Mouse (Mus musculus) bone marrow, adult 2 months (tissue): ENCODE results near the gene Als2cl. TPM values are rescaled to one million over a fixed set of nuclear protein-coding genes. Genes with fewer than 3 reads are reported as not detected.

Experiments
- H3K27ac ChIP-seq: fragments of 200-500 bp; 2 replicates; pipeline ENCODE4 v1.5.1; 2012; ENCODE audit warnings: low read depth, mild to moderate bottlenecking, control low read depth, inconsistent platforms, low read length; ENCODE audit not compliant: control insufficient read depth, poor library complexity, insufficient read depth
- H3K4me1 ChIP-seq: fragments of 200-500 bp; 2 replicates; pipeline ENCODE4 v1.6.1; 2011; ENCODE audit warnings: low read length; ENCODE audit not compliant: control insufficient read depth, insufficient read depth
- H3K4me3 ChIP-seq: fragments of 200-500 bp; replicated peaks from 2 replicates; pipeline ENCODE3; 2011; ENCODE audit warnings: mild to moderate bottlenecking, low read depth, low read length, control low read depth; ENCODE audit not compliant: control insufficient read depth
- CTCF ChIP-seq: fragments of 200-500 bp; IDR thresholded peaks from 2 replicates; pipeline ENCODE4 v1.5.1; 2011; ENCODE audit warnings: low read length, control low read depth; ENCODE audit not compliant: control insufficient read depth, insufficient read depth
- POLR2A ChIP-seq: fragments of 200-500 bp; IDR thresholded peaks from 2 replicates; pipeline ENCODE4 v1.6.1; 2011; ENCODE audit warnings: low read depth, mild to moderate bottlenecking, control low read depth, low read length, borderline replicate concordance; ENCODE audit not compliant: control insufficient read depth
- WGBS: fragments of 180-500 bp; shearing (Covaris S2); methylation state at CpG from one replicate; pipeline ENCODE4 v1.1.7; 2018; 5-methylcytosine and 5-hydroxymethylcytosine counted together
- polyA plus RNA-seq: library from polyadenylated mRNA; stranded (reverse); fragments of >200 nt; gene quantifications from 2 replicates; pipeline ENCODE4 v1.2.4, GENCODE M21; 2011; ENCODE audit warnings: low replicate concordance; ENCODE audit not compliant: missing spikeins, insufficient read depth, insufficient read length

Als2cl gene
- polyA plus RNA-seq, 1 experiment = 8.5 TPM

DNA sequence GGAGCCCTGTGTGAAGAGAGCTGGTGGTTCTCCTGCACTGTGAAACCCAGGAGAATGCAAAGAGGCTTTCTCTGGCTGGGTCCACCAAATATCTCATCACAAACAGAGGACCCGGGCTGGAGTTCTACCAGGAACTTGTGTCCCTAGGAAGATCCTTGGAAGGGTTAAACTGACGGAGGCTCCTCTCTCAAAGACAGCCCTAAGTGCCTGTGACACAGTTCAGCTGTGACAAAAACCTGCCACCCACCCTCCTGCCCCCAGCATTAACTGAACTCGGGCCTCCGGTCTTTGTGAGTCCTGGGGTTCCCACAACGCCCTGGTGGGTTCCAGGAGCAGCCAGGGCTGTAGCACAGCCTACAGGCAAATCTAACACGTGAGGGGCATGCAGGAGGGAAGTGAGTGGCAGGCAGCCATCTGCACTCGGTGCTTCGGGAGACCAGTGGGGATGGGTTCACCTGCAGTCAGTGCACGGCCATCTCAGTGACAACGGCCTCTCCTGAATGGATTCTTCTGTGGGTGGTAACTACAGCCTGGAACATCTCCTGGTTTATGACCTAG is 19.9 kb downstream of the Als2cl start:
- no peaks in the 10 kb centered on the region for H3K4me1 ChIP-seq
- H3K27ac ChIP-seq = no peak overlapping the region
- 73% methylated on average over 10 of the region's 10 CpGs for WGBS
- H3K4me3 ChIP-seq = no peak overlapping the region
- TF ChIP-seq CTCF (no peak), POLR2A (no peak)

DNA sequence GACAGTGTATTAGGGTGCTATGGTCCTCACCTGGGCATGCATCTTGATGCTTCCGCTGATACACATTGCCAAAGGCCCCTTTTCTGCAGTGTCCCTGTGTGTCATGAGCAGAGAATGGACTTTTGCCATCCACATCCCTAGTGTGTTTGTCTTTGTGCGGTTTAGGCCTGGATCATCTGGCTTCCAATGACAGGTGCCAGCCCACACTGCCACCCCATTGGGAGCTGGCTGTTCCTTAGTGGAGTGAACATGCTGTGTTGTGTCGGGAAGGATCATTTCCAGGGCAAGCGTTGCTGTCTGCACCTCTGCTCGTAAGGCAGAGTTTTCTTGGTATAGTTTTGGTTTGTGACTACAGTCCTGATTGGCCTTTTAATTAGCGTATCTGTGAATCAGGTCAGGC is 21.5 kb downstream of the Als2cl start:
- no peak overlapping the region for H3K4me3 ChIP-seq
- no peak overlapping the region for H3K27ac ChIP-seq
- H3K4me1 ChIP-seq = no peaks in the 10 kb centered on the region
- TF ChIP-seq POLR2A (no peak), CTCF (no peak)
- WGBS = 89% methylated on average over 6 of the region's 6 CpGs

DNA sequence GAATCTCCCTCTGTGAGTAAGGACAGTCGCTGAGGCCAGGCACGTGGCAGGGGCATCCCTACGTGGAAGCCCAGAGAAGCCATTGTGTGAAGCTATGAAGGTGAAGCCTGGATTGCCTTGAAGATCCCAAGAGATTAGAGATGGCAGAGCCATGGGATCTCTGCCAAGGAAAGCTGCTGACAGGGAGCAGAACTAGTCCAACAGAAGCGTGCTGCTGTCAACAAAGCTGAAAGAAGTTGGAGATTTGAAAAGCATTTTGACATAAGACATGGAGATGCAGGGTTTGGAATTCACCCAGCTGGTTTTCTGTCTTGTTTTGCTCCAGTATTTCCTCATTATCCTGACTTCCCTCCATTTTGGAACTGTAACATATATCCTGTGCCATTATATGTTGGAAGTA is 22.6 kb downstream of the Als2cl start:
- Histone ChIP-seq H3K27ac (no peak overlapping the region), H3K4me1 (no peaks in the 10 kb centered on the region), H3K4me3 (no peak overlapping the region)
- 88% methylated on average over 4 of the region's 4 CpGs for WGBS
- TF ChIP-seq CTCF = no peak
- TF ChIP-seq POLR2A = no peak

DNA sequence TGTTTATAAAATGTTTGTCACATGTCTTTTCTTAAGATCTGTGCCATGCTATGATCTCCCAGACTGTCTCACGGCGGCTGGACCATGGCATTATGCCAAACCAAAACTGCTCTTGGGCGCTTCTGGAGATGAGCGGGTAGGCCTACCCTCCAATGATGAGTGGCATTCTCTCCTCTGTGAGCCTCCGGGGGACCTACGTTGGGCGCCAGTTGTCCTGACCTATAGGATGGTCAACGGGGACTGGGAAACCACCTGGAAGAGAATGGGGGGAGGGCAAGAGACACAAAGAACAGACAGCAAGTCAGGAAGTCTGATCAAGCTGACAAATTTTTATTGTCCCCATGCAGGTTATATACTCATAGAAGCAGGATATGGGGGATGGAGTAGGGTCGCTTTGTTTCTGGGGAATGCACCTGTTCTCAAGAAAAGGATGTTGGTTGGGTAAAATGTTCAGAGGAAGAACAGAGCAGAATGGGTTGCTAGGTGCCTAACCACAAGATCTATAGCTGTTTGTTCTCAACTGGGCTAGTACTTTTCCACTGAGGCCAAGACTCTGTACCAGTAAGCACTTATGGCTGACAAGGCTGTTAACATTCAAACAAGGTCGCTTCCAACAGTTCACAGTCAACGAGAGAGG is 27.6 kb downstream of the Als2cl start:
- Histone ChIP-seq H3K27ac (no peak overlapping the region), H3K4me1 (no peaks in the 10 kb centered on the region), H3K4me3 (no peak overlapping the region)
- TF ChIP-seq POLR2A (no peak), CTCF (no peak)
- WGBS = 88% methylated on average over 11 of the region's 11 CpGs

DNA sequence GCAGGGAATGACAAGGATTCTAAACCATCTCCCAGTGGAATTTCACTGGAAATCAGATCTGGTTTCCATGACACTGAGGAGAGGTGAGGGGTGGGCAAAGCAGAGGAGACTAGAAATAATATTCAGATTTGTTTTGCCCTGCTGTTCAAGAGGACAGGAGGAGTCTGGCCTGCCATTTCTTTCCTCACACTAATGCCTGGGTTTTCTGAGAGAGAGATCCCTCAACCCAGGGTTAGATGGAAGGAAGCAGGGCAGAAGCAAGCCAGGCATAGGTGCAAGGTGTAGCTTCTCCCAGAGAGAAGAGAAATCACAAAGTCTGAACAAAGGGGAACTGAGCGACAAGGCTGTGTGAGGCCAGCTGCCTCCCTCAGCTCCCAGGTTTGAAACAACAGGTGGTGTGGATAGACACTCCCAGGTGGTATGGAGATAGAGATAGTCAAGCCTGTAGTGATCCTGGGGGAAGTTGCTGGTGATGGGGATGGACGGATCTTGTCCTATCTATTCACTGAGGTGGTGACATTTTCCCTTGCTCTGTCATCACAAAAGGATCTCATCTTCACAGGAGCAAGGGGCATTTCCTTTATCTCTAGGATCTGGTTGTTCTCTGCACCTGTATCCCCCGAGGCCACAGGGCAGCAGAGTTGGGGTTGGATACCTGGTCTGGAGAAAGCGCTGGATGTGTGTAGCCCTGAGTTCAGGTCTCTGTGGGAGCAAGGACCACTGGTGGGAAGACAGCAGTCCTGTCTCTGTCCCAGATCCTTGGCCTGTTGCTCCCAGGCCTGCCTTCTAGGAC is 28.4 kb downstream of the Als2cl start:
- WGBS = 68% methylated on average over 4 of the region's 4 CpGs
- no peak overlapping the region for H3K4me3 ChIP-seq
- TF ChIP-seq CTCF (no peak), POLR2A (no peak)
- H3K27ac ChIP-seq = no peak overlapping the region
- no peaks in the 10 kb centered on the region for H3K4me1 ChIP-seq

DNA sequence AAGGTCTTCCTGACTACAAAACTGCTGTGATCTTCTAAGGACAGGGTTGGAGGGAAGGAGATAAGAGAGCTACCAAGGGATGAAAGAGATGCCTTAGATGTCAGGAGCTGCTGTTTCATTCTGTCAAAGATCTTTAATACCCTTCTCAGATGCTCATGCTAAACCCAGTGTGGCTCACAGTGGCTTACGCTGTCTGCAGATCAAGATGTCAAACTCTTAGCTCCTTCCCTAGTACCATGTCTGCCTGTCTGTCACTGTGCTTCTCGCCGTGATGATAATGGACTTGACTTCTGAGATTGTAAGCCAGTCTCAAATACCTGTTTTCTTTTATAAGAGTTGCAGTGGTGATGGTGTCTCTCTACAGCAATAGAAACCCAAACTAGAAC is 29.0 kb downstream of the Als2cl start:
- TF ChIP-seq POLR2A (no peak), CTCF (no peak)
- H3K27ac ChIP-seq = no peak overlapping the region

DNA sequence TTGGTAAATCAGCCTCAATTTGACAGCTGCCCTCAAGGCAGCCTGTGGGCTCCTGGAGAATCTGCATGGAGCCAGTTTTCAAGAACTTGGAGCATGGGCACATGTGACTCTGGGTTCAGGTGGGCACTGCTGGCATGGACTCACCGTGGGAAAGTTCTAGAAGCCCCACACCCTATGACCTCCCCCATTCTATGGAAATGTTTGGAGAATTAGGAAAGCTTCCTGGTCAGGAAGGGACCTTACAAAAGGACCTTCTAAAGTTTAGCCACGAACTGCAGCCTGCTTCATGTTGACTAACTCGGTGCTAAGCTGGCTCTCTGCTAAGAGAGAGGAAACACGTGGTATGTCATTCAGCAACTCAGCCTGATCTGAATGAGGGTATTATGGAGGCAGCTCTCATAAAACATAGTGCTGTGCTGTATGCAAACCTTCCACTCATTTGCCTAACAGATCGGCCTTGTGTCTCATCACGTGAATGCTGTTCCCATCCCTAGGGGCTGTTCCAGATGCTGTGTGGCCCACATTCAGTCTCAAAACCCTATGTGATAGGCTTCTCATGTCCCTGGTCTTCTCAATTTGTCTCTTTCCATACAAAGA is 29.8 kb downstream of the Als2cl start:
- Histone ChIP-seq H3K4me3 (no peak overlapping the region), H3K4me1 (no peaks in the 10 kb centered on the region), H3K27ac (no peak overlapping the region)
- no peak for TF ChIP-seq POLR2A
- no peak for TF ChIP-seq CTCF
- 38% methylated on average over 6 of the region's 6 CpGs for WGBS

More for the DNA sequence above, 29.0 kb downstream of the Als2cl start:
- 82% methylated on average over 3 of the region's 3 CpGs for WGBS
- Histone ChIP-seq H3K4me1 (no peaks in the 10 kb centered on the region), H3K4me3 (no peak overlapping the region)

DNA sequence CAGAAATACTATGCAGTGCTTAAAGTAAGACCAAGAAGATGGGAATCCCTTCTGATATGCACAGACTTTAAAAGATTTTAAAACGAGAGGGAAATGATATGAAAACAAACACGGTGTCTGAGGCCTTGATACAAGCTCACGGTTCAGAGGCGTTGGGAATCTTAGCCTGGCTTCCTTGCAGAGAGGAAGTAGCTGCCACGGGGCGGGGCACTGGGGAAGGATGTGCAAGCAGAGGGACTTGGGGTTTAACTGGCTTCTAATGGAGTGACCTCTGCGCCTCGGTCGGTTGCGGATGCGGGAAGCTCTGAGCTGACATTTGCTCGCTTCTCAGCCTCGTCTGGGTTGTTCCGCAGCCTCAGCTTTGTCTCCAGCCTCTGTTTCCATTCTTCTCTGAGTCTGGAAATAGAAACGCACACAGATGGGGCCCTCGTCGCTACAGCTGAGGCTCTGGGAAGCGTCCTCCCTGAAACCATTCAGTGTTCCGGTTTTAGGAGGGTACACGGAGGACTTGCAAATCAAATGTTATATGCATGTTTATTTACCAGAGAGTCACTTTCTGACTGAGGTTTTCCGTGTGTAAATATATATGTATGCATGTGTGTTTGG is 35.1 kb downstream of the Als2cl start:
- TF ChIP-seq CTCF = no peak
- TF ChIP-seq POLR2A = no peak
- Histone ChIP-seq H3K4me1 (no peaks in the 10 kb centered on the region; the same call in 1 of the 2 replicates), H3K4me3 (no peak overlapping the region), H3K27ac (no peak overlapping the region)
- WGBS = 73% methylated on average over 21 of the region's 21 CpGs
